27 mouse cellular contexts compared by ENCODE assay signal in the genomic region with DNA sequence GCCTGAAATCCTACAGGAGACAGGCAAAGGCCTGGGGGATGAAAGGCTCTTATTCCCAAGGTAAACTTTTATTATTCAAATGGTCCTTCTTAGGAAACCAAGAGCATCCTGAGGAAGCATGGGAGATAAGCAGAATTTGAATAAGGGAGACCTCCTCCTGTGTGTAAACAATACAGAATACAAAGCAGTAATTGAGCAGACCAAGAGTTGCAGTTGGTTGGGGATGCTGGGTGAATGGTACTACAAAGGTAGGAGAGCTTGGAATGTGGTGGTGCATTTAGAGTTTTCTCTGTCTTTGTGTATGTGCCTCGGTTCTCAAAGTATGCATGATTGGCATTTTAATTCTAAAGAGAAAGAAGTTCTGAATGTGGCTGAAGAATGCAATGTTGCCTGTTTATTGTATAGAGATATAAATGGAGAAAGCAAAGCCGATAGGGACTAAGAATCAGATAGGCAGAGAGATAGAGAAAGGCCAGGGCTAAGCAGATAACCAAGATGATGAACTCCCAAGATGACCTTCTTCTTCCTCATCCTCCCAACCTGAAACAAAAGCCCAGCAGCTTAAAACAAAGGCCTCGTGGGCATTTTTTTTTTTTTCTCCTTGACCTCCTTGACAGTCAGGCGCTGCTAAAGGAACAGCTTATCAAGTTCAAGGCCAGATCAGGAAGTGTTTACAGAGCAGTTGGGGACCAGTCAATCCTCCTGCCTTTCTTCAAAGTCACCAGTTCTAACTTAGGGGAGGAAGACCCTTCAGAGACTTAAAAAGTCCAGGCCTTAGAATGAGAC.
DNase-seq lines count a peak whose midpoint lies in the region; ATAC-seq and TF ChIP-seq lines count a peak whose summit lies in the region.
"Had no signal": no experiment of that assay in that cellular context is flagged by ENCODE, and none has a peak within 500 bp of the region (broad histone marks: within the 10 kb centered on the region; RNA-seq: fewer than 3 reads in every experiment).

No protein-coding gene starts in this region.

- H3K4me1 ChIP-seq in kidney, adult 2 months (ENCODE audit: control insufficient read depth, insufficient read depth, low read length) = no peaks in the 10 kb centered on the region
- 0 out of 2 replicates have a peak, but pooled peaks cover 4% of the 10 kb centered on the region for H3K4me1 ChIP-seq in kidney, postnatal 0 days (replicated peaks; ENCODE audit: insufficient read depth, low read length)
- H3K4me1 ChIP-seq: embryonic facial prominence, embryonic 13.5 days; forebrain, embryonic 12.5 days; forebrain, embryonic 15.5 days; heart, embryonic 10.5 days; hindbrain, embryonic 12.5 days; hindbrain, embryonic 15.5 days had no signal

- H3K9ac ChIP-seq in kidney, postnatal 0 days (ENCODE audit: low read depth, low read length) = no peak overlapping the region
- H3K9ac ChIP-seq: embryonic facial prominence, embryonic 13.5 days; forebrain, embryonic 12.5 days; forebrain, embryonic 15.5 days; heart, embryonic 13.5 days; hindbrain, embryonic 12.5 days; hindbrain, embryonic 15.5 days had no signal

- H3K27ac ChIP-seq in kidney, adult 2 months (ENCODE audit: insufficient read depth, low read depth, low read length) = peak overlapping the region; percentile 50
- H3K27ac ChIP-seq in kidney, postnatal 0 days = peak overlapping the region; percentile 60
- H3K27ac ChIP-seq: embryonic facial prominence, embryonic 10.5 days; embryonic facial prominence, embryonic 13.5 days; forebrain, embryonic 12.5 days; forebrain, embryonic 15.5 days; heart, adult 2 months; heart, embryonic 10.5 days; heart, embryonic 13.5 days; hindbrain, embryonic 12.5 days; hindbrain, embryonic 15.5 days had no signal

- no peak for TF ChIP-seq POLR2A in kidney, adult 2 months (IDR thresholded peaks at IDR 0.05; ENCODE audit: low read depth, low read length)

- no peak overlapping the region for H3K4me3 ChIP-seq in kidney, adult 2 months (ENCODE audit: insufficient read depth, low read depth, low read length)
- no peak overlapping the region for H3K4me3 ChIP-seq in kidney, postnatal 0 days (replicated peaks; ENCODE audit: low read depth, low read length)
- H3K4me3 ChIP-seq: embryonic facial prominence, embryonic 10.5 days; embryonic facial prominence, embryonic 13.5 days; erythroblast, embryonic 14.5 days; forebrain, embryonic 12.5 days; forebrain, embryonic 15.5 days; heart, adult 2 months; heart, embryonic 10.5 days; heart, embryonic 13.5 days; hindbrain, embryonic 12.5 days; hindbrain, embryonic 15.5 days had no signal

- intact Hi-C loops in heart, postnatal 10 days (cut with DNase I) = no loop called here

- no peaks in the 10 kb centered on the region for H3K9me3 ChIP-seq in kidney, postnatal 0 days (replicated peaks; ENCODE audit: low read length)
- H3K9me3 ChIP-seq: G1E; heart, embryonic 10.5 days; hindbrain, embryonic 15.5 days had no signal

- no peak overlapping the region for H3K4me2 ChIP-seq in kidney, postnatal 0 days (ENCODE audit: low read length)
- H3K4me2 ChIP-seq: embryonic facial prominence, embryonic 13.5 days; forebrain, embryonic 12.5 days; forebrain, embryonic 15.5 days; heart, embryonic 13.5 days; hindbrain, embryonic 12.5 days; hindbrain, embryonic 15.5 days had no signal

- WGBS in kidney, adult 2 months = 56% methylated on average over 4 of the region's 4 CpGs
- 51% methylated on average over 4 of the region's 4 CpGs for WGBS in kidney, postnatal 0 days

- DNase-seq in kidney, adult 2 months = no peak
- no peak for DNase-seq in kidney, postnatal 10 days
- DNase-seq in kidney, postnatal 0 days (ENCODE audit: low spot score) = no peak
- no peak for DNase-seq in kidney, adult 9 months
- DNase-seq in WW6 (ENCODE audit: low read depth, low spot score) = peak; percentile 55
- no peak for DNase-seq in heart, postnatal 10 days
- no peak for DNase-seq in cerebellum, adult 8-10 months
- DNase-seq: adrenal gland, postnatal 14 days; cerebellum, adult 11 months; cerebellum, adult 2 months; cerebellum, postnatal 10 days; cerebellum, postnatal 36 days; gastrocnemius, postnatal 10 days; gastrocnemius, postnatal 36 days; heart, adult 2 months had no signal

- no peak for ATAC-seq in kidney, postnatal 0 days (replicated peaks; ENCODE audit: low FRiP score, low read depth)
- ATAC-seq: forebrain, embryonic 15.5 days; Patski had no signal

- H3K27me3 ChIP-seq in kidney, adult 2 months (replicated peaks; ENCODE audit: control insufficient read depth, insufficient read depth, low read length) = no peaks in the 10 kb centered on the region
- no peaks in the 10 kb centered on the region for H3K27me3 ChIP-seq in kidney, postnatal 0 days (ENCODE audit: insufficient read depth, low read length)
- H3K27me3 ChIP-seq: CH12.LX; embryonic facial prominence, embryonic 13.5 days; forebrain, embryonic 12.5 days; forebrain, embryonic 15.5 days; heart, embryonic 13.5 days; hindbrain, embryonic 12.5 days; hindbrain, embryonic 15.5 days; Patski had no signal

- no peaks in the 10 kb centered on the region for H3K36me3 ChIP-seq in kidney, adult 2 months (ENCODE audit: control insufficient read depth, insufficient read depth, low read length)
- H3K36me3 ChIP-seq in kidney, postnatal 0 days (ENCODE audit: insufficient read depth, low read length) = no peaks in the 10 kb centered on the region
- H3K36me3 ChIP-seq: embryonic facial prominence, embryonic 10.5 days; embryonic facial prominence, embryonic 13.5 days; forebrain, embryonic 12.5 days; forebrain, embryonic 15.5 days; G1E; heart, embryonic 10.5 days; heart, embryonic 13.5 days; hindbrain, embryonic 12.5 days; hindbrain, embryonic 15.5 days had no signal

- no peak for TF ChIP-seq CTCF in kidney, adult 2 months (conservative IDR thresholded peaks at IDR 0.05; ENCODE audit: insufficient read depth, insufficient read length, low read depth, low read length)
- TF ChIP-seq CTCF in kidney, postnatal 0 days (IDR thresholded peaks at IDR 0.05; ENCODE audit: low read depth) = no peak
